Mouse (Mus musculus) cerebellum, adult 18-20 months (tissue): ENCODE results near the gene Filip1.

ENCODE experiments used
- DNase-seq, 2 experiments: peaks; one replicate each; pipeline ENCODE4 v3.0.0; 2021

Gene Filip1

DNA sequence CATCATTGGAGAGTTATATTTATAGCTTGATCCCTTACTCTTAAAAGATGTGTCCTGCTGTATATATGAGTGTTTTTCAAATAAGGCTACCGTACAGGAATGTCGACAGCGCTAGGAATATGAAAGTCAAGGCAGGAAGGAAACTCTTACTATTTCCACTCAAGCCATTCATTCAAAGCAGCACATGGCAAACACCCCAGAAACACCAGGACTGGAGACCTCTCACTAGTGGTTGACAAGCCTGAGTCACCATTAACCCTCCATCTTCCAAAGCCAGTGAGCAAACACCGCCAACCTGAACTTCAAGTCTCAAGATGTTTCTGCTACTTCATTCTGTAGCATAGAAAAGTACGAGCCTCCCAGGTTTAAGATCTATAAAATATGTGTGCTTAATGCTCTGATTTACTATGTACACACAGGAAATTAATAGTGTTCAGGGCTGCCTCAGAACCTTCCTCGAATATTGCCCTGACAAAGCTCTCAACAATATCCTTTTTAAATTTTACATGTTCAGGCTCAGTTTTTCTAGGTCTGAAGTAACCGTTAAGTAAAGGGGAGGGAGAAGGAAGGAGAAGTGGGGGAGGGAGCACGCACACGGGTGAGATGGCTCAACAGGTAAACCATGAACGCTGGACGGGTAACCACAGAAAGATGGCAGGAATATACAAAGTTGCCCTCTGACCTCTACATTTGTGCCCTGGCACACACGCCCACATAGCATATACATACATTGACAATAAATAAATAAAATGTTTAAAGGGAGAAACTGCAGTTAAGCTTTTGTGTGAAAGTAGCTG, 34.2 kb downstream of the Filip1 start:
- no peak for DNase-seq

DNA sequence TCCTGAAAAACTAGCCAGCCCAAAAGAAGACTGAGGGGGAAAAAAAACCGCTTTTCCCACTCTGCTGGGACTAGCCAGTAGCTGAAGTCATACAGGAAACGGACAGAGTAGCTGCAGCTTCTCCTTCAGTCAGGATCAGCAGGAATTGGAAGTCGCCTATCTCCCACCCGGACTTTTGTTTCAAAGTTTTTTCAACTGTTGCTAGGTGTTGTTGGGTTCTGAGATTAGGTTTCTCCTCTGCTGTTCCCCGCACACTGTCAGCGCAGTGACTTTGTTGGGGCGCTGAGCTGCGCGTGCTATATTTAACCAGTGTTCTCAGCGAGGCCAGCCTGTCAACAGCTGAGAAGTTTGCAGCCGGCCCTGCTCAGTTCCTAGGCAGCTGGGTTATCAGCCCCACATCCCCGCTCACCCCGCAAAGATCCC, 35.1 kb downstream of the Filip1 start:
- DNase-seq = no peak

DNA sequence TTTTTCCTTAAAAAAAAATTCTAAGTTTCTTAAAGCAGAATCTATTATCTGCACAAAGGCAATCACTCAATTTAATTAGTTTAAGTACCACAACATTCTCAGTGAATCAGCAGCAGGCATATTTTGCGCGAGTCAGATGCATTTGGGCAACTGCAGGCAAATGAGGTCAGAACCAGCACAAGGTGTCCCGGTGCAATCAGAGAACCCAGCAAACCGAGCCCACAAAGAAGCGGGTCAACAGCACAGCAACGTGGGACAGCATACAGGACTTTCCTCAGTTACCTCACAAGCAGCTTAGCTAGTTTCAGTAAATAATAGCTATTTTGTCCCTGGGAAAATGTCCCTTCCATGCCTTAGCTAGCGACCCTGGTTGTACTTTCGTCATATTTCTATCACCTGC, 35.9 kb downstream of the Filip1 start:
- DNase-seq = no peak

DNA sequence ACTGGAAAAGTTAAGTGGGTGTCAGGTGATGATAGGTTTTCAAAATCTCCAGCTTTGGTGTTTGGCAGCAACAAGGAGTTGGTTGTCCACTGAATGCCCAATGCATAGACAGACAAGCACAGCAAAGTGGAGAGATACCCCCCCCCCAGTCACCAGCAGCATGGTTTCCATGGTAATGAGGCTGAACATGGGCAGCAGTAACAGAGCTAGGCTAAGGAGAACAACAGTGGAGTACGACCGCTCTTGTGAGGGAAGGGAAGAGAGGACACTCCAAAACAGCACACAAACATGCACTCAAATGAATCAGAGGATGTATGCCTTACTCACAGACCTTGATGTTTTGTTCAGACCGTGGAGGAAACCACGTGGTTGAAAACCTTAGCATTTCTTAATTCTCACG, 37.5 kb downstream of the Filip1 start:
- no peak for DNase-seq

DNA sequence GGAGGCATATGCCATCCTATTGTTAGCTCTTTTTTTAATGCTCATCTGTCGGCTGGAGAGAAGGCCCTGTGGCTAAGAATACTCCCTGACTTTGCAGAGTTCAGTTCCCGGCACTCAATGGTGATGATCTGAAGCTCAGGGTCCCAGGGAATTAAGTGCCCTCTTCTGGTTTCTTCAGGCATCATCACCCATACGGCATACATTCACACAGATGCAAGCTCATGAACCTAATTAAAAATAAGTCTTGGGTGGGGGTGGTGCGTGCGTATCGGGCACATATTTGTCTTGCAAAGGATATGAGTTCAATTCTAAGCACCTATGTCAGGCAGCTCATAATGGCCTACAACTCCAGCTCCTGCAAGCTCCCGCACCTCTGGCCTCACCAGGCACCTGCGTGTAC, 39.1 kb downstream of the Filip1 start:
- DNase-seq = no peak

DNA sequence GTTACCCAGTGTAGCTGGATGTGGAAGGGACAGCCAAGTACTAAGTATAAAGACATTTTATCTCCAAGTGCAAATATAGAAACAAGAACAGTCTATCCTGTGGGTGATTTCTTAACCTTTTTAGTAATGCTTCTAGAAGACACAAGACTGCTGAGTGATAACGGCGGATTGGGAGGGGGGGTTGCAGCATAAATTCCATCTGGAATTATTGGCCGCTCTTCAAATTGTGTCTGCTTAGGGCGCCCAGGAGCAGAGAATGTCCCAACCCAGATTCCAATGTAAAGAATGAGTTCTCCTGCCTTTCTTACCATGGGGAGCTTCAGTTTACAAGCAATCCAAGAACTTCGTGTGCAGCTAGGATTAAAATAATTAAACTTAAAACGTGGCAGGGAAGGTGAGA, 39.9 kb downstream of the Filip1 start:
- DNase-seq = no peak

DNA sequence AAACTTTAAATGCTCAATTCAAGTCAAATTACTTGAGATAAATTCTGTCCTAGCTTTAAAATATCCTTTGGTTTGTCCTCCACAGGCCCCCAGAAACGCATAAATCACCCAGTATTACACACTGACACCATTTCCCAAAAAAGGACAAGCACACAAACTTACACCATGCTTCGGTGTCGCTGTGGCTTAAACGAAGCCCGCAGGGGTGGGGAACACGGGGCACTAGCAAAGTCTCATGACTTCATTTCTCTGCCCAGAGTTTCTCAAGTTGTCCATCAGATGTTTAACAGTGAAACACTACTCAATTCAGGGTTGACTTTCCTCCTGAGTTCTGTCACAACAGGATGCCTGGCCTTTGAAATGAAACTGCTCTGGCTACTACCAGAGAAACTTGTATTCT, 41.0 kb downstream of the Filip1 start:
- no peak for DNase-seq

DNA sequence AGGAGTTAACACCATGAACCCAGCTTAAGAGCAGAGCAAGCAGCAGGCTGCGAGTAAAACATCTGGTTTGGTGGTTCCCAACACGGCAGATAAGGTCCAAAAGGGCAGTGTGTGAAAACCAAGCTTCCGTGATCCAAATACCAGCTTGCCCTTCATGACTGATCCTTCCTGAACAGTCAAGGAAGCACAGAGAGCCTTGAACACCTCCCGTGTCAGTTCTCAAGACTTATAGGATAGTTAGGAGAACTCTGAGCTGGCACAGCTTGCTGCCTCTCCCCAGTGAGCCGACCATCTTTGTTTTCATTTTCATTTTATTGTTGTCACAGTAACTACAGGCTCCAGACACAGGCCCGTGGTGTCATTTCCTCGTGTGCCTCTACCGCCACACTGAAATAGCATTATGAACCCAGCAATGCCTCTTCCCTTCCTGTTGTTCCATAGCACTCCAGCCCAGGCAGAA, 42.0 kb downstream of the Filip1 start:
- no peak for DNase-seq

DNA sequence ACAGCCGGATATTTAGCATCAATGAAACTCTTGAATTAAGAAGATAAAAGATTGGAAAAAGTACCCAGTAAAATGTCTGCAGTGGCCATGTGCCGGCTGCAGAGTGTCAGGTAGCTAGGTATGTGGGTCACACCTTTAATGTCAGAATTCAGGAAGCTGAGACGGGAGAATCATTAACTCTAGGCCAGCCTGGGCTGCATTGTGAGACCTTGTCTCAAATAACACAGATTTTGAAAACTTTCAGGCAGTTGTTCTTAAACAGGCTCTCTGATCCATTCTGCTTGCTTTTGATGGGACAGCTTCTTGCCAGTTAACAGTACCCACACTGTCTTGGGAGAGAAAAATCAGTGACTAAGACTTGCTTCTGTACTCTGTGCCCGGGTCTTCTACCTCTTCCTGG, 43.1 kb downstream of the Filip1 start:
- DNase-seq = no peak

DNA sequence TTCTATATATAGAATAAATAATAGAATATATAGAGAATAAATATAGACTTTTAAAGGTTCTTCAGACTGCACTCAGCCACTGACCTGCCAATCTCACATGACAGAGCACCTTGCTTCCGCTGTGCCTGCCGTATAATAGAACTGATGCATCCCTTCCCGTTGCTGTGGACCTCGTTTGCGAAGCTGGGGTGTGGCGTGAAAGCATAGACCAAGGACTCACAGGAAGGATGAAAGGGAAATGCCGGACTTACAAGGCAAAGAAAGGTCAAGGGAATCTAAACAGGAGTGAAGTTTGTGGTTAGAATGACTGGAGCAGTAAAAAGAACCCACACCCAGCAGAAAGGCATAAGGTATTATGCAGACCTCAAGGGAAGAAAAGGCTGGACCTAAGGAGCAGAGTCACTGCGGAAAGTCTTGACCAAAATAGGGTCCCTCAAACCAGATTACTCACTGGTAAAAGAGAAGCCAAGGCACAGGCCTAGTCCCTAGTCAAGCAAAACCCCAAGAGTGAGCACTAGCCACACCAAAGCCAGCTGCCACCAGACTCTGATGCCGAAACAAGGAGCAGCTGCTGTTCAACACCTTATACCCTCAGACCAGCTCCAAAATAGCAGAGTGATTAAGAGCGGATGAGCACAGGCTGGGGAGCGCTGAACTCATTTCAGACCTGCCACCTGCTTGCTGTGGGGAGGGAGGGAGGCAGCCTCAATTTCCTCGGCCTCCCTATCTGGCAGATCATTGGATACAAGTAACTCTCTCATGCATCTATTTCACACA, 45.8 kb downstream of the Filip1 start:
- no peak for DNase-seq

DNA sequence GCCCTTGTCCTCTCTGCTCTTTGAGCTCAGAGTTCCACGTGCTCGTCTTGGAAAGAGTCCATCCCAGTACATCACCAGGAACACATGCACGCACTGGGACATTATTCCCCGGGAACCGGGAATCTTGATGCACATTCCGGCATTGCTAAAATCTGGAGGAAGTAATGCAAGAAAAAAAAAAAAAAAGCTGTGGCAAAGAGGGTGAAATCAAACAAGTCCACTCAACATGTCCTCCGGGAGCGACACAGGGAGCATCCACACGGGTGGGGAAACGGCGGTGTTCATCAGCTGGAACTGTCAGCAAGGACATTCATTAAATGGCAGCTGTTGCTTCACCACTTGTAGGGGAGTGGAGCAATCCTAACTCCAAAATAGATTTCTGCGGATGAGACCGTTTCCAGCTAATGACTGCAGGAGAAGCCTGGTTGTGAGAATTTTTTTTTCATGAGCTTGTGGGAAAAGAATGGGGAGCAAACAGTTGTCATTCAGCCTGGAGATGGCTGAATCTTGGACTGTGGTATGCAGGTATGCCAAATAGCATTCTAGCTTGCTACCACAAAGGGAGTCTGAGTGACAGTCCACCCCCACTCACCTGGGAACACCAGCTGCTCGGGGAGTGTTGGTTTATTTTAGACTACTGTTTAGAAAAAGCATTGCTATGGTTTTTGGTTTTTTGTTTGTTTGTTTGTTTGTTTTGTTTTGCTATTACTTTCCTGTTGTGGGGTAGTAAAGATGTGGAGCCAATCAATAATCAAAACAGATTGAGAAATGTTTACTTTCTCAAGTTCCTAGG, 46.9 kb downstream of the Filip1 start:
- no peak for DNase-seq

DNA sequence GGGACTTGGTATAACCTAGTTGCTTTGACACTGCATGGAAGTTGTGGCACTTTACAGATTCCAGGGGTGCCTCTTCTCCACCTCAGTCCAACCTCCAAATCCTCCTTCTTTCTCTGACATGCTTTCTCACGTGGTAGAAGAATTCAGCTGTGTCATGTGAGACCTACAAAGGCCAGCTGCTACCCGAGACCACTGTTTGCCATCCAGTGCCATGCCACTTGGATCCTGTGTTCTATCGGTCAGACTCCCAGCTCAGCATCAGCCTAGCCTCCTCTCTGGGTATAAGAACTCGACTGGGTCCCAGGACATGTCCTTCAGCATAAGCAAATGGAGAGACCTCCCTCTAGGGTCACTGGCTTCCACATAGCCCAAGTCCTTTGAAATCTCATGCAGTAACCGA, 47.6 kb downstream of the Filip1 start:
- no peak for DNase-seq

DNA sequence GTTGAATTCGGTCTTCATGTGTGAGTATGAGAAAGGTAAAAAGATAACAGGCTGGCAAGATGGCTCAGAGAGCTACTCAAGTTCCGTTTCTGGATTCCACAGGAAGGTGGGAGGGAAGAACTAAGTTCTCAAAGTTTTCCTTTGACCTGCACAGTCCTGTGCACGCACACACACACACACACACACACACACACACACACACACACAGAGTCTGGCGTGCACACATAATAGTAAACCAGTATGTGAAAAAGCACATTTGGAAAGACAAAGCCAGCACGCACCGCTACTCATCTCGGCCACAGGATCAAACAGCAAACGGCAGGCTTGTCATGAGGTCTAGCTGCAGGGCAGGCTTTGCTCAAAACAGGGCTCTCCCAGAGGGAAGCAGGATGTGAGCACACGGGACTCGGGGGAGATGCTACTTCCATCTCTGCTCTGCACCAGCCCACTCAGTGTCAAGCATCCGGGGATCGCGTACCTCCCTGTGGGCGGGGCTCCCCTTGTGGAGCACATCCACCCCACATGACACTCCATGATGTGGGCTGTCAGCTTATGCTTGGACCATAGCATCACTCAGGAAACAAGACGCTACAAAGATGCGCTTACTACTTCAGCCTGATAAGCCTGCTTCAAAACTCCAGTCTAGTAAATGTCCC, 50.9 kb downstream of the Filip1 start:
- peak in 1 of 2 experiments; percentile 31 for DNase-seq

DNA sequence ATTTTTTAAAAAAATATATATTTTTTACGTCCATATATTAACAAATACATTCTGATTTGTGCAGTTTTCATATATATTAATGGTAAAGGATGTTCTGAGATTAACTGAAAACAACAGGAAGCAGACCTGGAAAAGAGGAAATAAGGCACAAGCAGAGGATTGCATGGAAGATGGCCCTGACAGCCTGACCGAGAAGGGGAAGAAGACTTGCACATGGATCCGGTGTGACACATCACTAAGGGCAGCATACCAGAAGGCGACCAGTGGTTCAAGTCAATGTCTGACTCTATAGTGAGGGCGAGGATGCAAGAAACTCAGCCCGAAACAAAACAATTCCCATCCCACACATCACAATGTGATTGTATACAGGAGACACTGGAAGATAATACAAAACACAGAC, 52.2 kb downstream of the Filip1 start:
- DNase-seq = no peak

DNA sequence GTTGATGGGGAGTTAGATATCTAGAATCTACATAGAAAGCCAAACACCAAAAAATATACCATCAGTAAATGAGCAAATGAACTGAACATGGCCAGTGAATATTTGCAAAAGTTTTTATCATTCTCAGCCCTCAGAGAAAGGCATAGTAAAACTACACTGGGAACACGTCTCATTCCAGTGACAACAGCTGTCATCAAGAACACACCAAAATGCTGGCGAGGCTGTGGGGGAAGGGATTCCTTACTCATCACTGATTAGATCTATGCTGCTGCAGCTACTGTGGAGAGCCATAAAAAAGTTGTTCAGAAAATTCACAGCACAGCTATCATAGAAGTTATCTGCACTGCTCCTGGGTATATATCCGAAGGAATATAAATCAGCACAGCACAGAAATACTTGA, 54.3 kb downstream of the Filip1 start:
- no peak for DNase-seq

DNA sequence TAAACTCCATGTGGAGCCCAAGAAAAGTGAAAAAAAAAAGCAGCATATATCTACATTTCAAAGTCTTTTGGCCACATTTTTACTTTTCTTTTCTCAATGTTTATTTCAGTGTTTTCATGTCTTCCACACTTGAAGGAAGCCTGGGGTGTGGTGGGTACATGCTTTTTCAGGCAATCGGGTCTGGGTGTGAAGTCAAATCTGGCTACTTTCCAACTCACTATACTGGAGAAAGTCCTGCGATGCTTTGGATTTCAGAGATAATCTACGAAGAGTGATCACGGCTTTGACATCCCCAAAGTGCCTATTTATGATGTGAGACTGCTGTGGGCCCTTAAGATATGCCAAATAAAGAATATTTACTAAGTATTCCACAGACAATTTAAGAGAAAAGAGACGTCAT, 57.7 kb downstream of the Filip1 start:
- no peak for DNase-seq

DNA sequence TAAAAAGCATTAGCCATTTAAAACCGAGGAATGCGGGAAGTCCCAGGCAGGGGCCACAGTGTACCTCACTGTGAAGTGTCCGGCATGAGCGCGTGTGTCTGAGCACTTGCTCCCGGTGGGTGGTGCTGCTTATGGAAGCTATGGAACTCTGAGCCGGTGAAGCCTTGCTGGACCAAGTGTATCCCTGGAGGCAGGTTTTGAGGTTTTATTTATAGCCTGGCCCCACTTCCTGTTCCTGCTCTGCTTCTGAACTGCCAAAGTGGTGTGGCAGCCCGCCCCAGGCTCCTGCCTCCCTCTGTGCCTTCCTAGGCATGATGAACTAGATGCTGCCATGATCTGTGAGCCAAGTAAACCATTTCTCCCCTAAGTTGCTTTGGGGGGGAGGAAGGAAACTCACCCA, 60.7 kb downstream of the Filip1 start:
- no peak for DNase-seq

DNA sequence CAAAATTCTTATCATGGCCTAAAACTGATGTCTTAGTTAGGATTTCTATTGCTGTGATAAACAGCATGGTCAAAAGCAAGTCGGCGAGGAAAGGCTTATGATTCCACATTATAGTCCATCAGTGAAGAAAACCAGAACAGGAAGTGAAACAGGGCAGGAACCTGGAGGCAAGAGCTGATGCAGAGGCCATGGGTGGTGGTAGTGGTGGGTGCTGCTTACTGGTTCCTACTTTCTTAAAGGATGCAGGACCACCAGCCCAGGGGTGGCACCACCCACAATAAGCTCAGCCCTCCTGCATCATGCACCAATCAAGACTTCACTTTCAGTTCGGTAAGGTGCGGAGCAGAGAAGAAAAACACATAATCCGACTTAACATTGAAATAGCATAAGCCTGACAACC, 61.3 kb downstream of the Filip1 start:
- no peak for DNase-seq

DNA sequence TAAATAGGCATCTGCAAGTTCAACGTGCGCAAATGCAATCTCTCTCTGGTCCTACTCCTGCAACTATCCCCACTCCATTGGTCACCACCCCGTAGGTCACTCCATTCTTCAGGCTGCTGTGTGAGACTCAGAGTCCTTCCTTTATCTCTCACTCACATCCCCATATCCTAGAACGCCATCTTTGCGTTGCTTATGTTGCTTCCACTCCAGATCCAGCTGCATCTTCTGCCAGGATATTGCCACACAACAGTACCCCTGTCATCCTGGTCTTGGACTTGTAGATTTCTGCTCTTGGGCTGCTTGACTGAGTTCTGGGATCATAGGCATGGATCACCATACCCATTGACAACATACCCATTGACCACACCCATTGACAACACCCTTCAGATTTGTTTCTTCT, 62.0 kb downstream of the Filip1 start:
- DNase-seq = no peak

DNA sequence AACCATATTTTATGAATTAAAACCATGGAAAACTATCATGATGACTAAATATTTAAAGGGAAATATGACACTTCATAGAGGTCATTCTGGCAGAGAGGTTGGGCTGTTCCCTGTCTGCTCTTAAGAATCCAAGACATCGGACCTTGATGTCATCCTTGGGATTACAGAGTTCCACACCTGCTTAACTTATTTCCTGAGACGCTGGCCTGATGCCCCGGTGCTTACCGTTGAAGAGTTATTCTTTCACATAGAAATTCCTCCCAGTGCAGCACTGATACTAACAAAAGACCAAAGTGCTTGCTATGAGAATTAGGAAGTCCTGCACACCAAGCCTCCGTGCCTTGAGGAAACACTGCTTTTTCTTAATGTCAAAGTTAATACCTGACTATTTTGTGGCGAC, 62.6 kb downstream of the Filip1 start:
- no peak for DNase-seq

DNA sequence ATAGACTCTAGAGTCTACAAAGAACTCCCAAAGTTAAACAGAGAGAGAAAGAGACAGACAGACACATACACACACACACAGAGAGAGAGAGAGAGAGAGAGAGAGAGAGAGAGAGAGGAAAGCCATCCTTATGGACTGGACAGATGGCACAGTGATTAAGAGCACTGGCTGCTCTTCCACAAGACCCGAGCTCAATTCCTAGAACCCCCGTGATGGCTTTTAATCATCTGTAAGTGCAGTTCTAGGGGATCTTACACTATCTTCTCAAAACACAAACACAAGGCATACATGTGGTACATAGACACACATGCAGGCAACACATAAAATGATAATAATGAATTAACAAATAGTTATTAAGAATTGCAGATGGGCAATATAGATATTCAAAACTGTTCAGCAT, 64.3 kb downstream of the Filip1 start:
- DNase-seq = no peak

DNA sequence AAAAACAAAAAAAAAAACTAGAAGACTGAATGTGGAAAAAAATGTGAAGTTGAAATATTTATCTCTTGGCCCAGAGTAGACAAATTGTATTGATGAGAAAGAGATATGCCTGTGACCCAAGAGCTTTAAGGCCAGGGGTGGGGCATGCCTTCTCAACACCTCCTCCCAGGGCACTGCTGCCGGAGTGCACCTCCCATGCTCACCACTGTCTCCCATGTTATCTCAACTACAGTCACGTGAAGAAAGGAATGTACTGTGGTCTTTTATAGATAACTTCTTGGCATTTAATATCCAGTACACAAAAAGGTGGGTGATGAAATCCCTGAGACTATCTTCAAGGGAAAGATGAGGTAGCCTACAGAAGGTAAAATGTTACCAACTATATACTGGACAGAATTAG, 64.7 kb downstream of the Filip1 start:
- no peak for DNase-seq

DNA sequence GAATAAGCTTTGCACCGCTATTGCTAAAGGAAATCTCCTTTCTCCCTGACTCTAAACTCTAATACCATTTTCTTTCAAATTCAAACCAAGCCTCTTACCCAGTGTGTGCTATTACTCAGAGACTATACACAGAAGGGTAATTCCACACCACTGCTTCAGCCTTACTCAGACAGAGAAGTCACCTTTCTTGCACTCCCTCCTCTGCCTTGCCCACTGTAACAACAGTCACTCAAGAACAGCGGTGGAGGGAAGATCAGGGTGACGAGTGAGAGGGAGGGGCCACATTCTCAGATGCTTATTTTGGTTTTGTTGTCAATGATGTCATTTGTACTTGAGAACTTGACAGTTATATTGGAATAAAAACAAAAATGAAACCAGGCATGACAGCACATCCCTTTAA, 65.2 kb downstream of the Filip1 start:
- DNase-seq = no peak
